Mouse (Mus musculus): ENCODE results near the gene Syce3. TPM values are rescaled to one million over a fixed set of nuclear protein-coding genes. Genes with fewer than 3 reads are reported as not detected.

Syce3 gene
- polyA plus RNA-seq, 1 experiment from 2014 or later = not detected

DNA sequence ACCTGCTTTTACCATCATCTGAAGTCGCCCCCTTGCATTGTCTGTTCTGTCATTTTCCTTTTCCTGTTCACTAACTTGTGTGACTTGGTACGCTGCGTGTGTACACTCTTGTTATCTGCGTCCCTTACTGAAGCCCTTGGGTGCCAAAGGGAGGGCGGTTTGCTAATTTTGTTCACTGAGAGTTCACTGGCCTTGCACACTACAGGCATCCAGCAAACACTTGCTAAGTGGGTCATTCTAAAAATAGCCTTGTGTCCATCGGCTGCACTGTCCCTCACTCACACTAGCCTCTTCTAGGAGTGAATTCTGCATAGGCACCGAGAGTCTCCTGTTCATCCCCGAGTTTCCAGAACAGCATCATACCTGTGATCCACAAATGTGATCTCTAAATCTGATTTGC, 5.0 kb upstream of the Syce3 start:
- Histone ChIP-seq H3K4me3 (no peak overlapping the region), H3K4me2 (no peak overlapping the region), H3K27ac (no peak overlapping the region), H3K9me3 (no peaks in the 10 kb centered on the region), H3K4me1 (no peaks in the 10 kb centered on the region), H3K9ac (no peak overlapping the region), H3K27me3 (no peaks in the 10 kb centered on the region), H3K36me3 (peaks cover 12% of the 10 kb centered on the region)
- no peak for ATAC-seq (ENCODE audit: insufficient number of reproducible peaks, insufficient read depth, low FRiP score, low TSS enrichment, low read depth)
- 88% methylated on average over 8 of the region's 8 CpGs for WGBS

GRCm38 (mm10) chr15:89406691-89407090, 3.6 kb downstream of the Syce3 start:
- Histone ChIP-seq H3K36me3 (no peaks in the 10 kb centered on the region), H3K9me3 (peaks cover 9% of the 10 kb centered on the region; the same call in 1 of the 2 replicates), H3K4me3 (no peak overlapping the region), H3K4me2 (no peak overlapping the region), H3K27me3 (no peaks in the 10 kb centered on the region), H3K4me1 (no peaks in the 10 kb centered on the region), H3K9ac (no peak overlapping the region), H3K27ac (no peak overlapping the region)
- no peak for ATAC-seq (ENCODE audit: insufficient number of reproducible peaks, insufficient read depth, low FRiP score, low TSS enrichment, low read depth)

DNA sequence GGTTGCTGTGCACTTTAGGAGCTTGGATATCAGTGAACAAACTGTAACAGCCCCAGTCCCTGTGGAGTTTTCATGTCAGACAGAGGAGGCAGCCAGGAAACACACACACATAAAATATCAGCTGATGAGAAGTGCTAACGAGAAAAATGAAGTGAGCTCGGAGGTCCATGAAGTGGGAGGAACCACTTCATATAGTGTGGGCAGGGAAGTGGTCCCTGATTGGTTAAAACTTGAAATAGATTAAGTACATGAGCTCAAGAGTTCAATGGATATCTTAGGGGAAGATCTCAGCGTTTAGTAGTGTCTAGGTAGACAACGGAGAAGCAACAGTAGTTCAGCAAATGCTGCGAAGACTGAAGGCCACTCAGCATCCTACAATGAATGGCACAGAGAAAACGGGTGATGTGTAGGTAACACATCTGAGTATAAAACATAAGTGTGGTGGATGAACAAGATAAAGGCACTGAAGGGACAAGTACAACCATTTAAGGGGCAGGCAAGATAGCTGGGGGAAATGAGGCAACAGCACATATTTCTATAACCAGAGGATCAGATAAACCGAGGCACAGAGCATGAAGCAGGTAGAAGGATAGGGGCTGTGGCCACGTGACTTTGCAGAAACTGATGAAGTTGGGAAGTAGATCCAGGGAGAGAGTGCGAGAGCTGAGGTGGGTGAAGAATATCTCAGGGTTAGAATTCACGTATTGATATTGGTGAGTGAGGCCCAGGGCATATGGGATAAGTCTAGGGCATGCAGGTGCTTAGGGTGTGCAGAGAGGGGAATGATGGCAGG, 5.3 kb downstream of the Syce3 start:
- WGBS = 81% methylated on average over 10 of the region's 10 CpGs
- Histone ChIP-seq H3K4me2 (no peak overlapping the region), H3K36me3 (no peaks in the 10 kb centered on the region), H3K27me3 (no peaks in the 10 kb centered on the region), H3K4me1 (no peaks in the 10 kb centered on the region), H3K9ac (no peak overlapping the region), H3K27ac (no peak overlapping the region), H3K9me3 (peaks cover 9% of the 10 kb centered on the region; the same call in 1 of the 2 replicates), H3K4me3 (no peak overlapping the region)
- ATAC-seq (ENCODE audit: insufficient number of reproducible peaks, insufficient read depth, low FRiP score, low TSS enrichment, low read depth) = no peak

- 92% methylated on average over 1 of the region's 1 CpGs for WGBS
- Histone ChIP-seq H3K9me3 (0 out of 2 replicates have a peak, but pooled peaks cover 5% of the 10 kb centered on the region), H3K27me3 (no peaks in the 10 kb centered on the region), H3K27ac (no peak overlapping the region), H3K4me1 (no peaks in the 10 kb centered on the region), H3K9ac (no peak overlapping the region), H3K4me2 (no peak overlapping the region), H3K36me3 (no peaks in the 10 kb centered on the region), H3K4me3 (no peak overlapping the region)
- ATAC-seq (ENCODE audit: insufficient number of reproducible peaks, insufficient read depth, low FRiP score, low TSS enrichment, low read depth) = no peak
These were observed 7.8 kb downstream of the Syce3 start for GRCm38 (mm10) chr15:89402471-89402870.

DNA sequence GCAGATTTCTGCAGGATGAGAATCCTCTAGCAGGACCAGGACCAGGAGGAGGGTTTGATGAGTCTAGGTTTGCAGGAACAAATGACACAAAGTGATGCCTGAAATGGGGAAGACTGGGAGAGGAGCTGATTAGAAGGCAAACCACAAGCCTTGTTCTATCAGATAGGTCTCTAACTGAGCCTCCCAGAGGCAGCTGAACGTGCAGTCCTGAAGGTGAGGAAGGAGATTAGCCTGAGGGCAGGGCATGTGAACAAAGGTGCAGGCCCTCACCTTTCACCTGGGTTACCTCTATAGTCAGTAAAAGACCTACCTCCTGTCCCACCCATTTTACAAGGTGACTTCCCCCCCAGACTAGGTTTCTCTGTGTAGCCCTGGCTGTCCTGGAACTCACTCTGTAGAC, 10.6 kb downstream of the Syce3 start:
- no peak overlapping the region for H3K9ac ChIP-seq
- H3K27ac ChIP-seq = no peak overlapping the region
- H3K36me3 ChIP-seq = no peaks in the 10 kb centered on the region
- ATAC-seq (ENCODE audit: insufficient number of reproducible peaks, insufficient read depth, low FRiP score, low TSS enrichment, low read depth) = no peak
- H3K9me3 ChIP-seq = no peaks in the 10 kb centered on the region
- no peaks in the 10 kb centered on the region for H3K27me3 ChIP-seq
- 47% methylated on average over 1 of the region's 1 CpGs for WGBS
- H3K4me3 ChIP-seq = no peak overlapping the region
- H3K4me2 ChIP-seq = no peak overlapping the region
- no peaks in the 10 kb centered on the region for H3K4me1 ChIP-seq

DNA sequence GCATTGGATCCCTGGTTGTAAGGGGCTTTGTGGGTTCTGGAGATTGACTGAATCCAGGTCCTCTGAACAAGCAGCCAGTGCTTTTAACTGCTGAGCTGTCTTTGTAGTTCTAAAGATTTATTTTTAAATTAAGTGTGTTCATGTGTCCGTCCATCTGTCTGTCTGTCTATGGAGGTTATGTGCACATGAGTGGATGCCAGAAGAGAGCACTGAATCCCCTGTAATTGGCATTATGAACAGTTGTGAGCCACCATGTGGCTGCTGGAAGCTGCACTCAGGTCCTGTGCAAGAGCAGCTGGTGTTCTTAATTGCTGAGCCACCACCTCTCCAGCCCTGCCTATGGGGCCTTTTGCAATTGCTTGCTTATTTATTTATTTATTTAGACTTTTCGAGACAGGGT, 12.2 kb downstream of the Syce3 start:
- no peak overlapping the region for H3K4me3 ChIP-seq
- H3K4me1 ChIP-seq = no peaks in the 10 kb centered on the region
- no peak overlapping the region for H3K27ac ChIP-seq
- ATAC-seq (ENCODE audit: insufficient number of reproducible peaks, insufficient read depth, low FRiP score, low TSS enrichment, low read depth) = no peak
- H3K36me3 ChIP-seq = no peaks in the 10 kb centered on the region
- H3K9me3 ChIP-seq = no peaks in the 10 kb centered on the region
- no peaks in the 10 kb centered on the region for H3K27me3 ChIP-seq
- 84% methylated on average over 2 of the region's 2 CpGs for WGBS
- no peak overlapping the region for H3K9ac ChIP-seq
- no peak overlapping the region for H3K4me2 ChIP-seq

GRCm38 (mm10) chr15:89396883-89397282, 13.4 kb downstream of the Syce3 start:
- Histone ChIP-seq H3K27me3 (no peaks in the 10 kb centered on the region), H3K27ac (no peak overlapping the region), H3K4me1 (no peaks in the 10 kb centered on the region), H3K36me3 (no peaks in the 10 kb centered on the region), H3K4me3 (no peak overlapping the region), H3K9me3 (no peaks in the 10 kb centered on the region), H3K9ac (no peak overlapping the region), H3K4me2 (no peak overlapping the region)
- ATAC-seq (ENCODE audit: insufficient number of reproducible peaks, insufficient read depth, low FRiP score, low TSS enrichment, low read depth) = no peak
- 87% methylated on average over 4 of the region's 4 CpGs for WGBS

GRCm38 (mm10) chr15:89390081-89390480, 20.2 kb downstream of the Syce3 start:
- Histone ChIP-seq H3K9ac (no peak overlapping the region), H3K27me3 (0 out of 2 replicates have a peak, but pooled peaks cover 10% of the 10 kb centered on the region), H3K4me2 (no peak overlapping the region), H3K9me3 (no peaks in the 10 kb centered on the region), H3K4me1 (no peaks in the 10 kb centered on the region), H3K36me3 (no peaks in the 10 kb centered on the region), H3K4me3 (no peak overlapping the region), H3K27ac (no peak overlapping the region)
- no peak for ATAC-seq (ENCODE audit: insufficient number of reproducible peaks, insufficient read depth, low FRiP score, low TSS enrichment, low read depth)
- WGBS = 90% methylated on average over 10 of the region's 10 CpGs

DNA sequence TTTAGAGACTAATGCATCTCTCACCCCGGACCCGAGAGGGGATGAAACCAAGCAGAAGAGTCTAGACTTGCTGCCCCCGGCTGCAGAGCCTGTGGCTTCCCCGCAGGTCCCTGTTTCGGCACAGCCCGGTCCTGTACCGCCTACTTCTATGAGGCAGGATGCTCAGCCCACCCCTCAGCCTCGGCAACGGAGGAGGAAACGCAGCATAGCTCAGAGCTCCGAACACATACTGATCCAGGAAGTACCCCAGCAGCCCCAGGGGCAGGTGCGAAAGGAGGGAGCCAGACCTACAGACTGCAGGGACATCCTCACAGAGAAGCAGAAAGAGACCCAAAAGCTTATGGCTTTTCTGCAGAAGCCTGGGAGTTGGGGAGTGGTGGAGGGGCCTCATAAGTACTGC, 23.2 kb downstream of the Syce3 start:
- H3K9me3 ChIP-seq = no peaks in the 10 kb centered on the region
- H3K36me3 ChIP-seq = no peaks in the 10 kb centered on the region
- 36% methylated on average over 12 of the region's 12 CpGs for WGBS
- H3K27me3 ChIP-seq = peaks cover 17% of the 10 kb centered on the region; the same call in 1 of the 2 replicates
- no peak overlapping the region for H3K4me2 ChIP-seq
- no peak overlapping the region for H3K27ac ChIP-seq
- H3K4me1 ChIP-seq = no peaks in the 10 kb centered on the region
- no peak overlapping the region for H3K4me3 ChIP-seq
- H3K9ac ChIP-seq = no peak overlapping the region
- ATAC-seq (ENCODE audit: insufficient number of reproducible peaks, insufficient read depth, low FRiP score, low TSS enrichment, low read depth) = no peak

- peaks cover 33% of the 10 kb centered on the region for H3K27me3 ChIP-seq
- no peak within 1 kb of the TSS for H3K9ac ChIP-seq
These were observed 25.7 kb downstream of the Syce3 start, which contains the start of gene Klhdc7b for GRCm38 (mm10) chr15:89384617-89385016. Gene Klhdc7b, plus strand, starts transcription at chr15:89384917.

GRCm38 (mm10) chr15:89379429-89379828, 30.9 kb downstream of the Syce3 start:
- Histone ChIP-seq H3K9me3 (no peaks in the 10 kb centered on the region), H3K4me3 (peak overlapping the region; percentile 43), H3K36me3 (no peaks in the 10 kb centered on the region), H3K4me2 (peak overlapping the region; percentile 72), H3K27me3 (peaks cover 65% of the 10 kb centered on the region), H3K4me1 (peaks cover 28% of the 10 kb centered on the region), H3K9ac (peak overlapping the region; percentile 61; the same call in 1 of the 2 replicates), H3K27ac (no peak overlapping the region)
- 11% methylated on average over 10 of the region's 10 CpGs for WGBS
- no peak for ATAC-seq (ENCODE audit: insufficient number of reproducible peaks, insufficient read depth, low FRiP score, low TSS enrichment, low read depth)

More at GRCm38 (mm10) chr15:89384617-89385016, 25.7 kb downstream of the Syce3 start, which contains the start of gene Klhdc7b:
- no peak for ATAC-seq (ENCODE audit: insufficient number of reproducible peaks, insufficient read depth, low FRiP score, low TSS enrichment, low read depth)
- Histone ChIP-seq H3K4me2 (no peak within 1 kb of the TSS), H3K36me3 (no peaks in the 10 kb centered on the region), H3K4me3 (no peak within 1 kb of the TSS), H3K9me3 (no peaks in the 10 kb centered on the region), H3K4me1 (no peaks in the 10 kb centered on the region), H3K27ac (no peak within 1 kb of the TSS)
- WGBS = 82% methylated on average over 7 of the region's 7 CpGs

- Histone ChIP-seq H3K4me2 (peak within 1 kb of the TSS; percentile 72), H3K4me1 (peaks cover 32% of the 10 kb centered on the region), H3K9me3 (no peaks in the 10 kb centered on the region), H3K27ac (no peak within 1 kb of the TSS), H3K9ac (peak within 1 kb of the TSS; percentile 61), H3K36me3 (no peaks in the 10 kb centered on the region), H3K27me3 (peaks cover 65% of the 10 kb centered on the region), H3K4me3 (peak within 1 kb of the TSS; percentile 43)
- no peak for ATAC-seq (ENCODE audit: insufficient number of reproducible peaks, insufficient read depth, low FRiP score, low TSS enrichment, low read depth)
- under 1% methylated on average over 33 of the region's 33 CpGs for WGBS
These were observed 31.4 kb downstream of the Syce3 start, which contains the start of gene Odf3b for GRCm38 (mm10) chr15:89378831-89379401. Gene Odf3b, minus strand, starts transcription at chr15:89379282.
